Comparison of ENCODE assay signal across 1 mouse cellular context in the genomic region with DNA sequence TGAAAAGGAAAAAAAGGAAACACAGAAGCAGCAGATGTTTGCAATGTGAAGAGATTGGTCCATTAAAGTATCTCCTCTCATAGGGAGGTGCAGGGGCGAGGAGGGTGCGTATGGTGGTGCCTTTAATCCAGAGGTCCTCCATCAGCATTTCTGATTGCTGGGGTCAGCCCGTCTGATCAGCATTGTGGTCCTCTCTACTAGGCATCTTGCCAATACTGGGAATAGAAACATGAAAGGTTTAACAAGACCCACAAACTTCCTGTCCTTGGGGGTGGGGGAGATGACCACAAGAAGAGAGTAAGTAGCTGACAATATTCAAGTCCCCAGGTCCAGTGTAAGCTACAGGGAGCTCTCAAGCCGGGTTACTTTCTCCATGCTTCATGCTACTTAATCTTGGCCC.
TF ChIP-seq lines count a peak whose summit lies in the region.

No protein-coding gene starts in this region.

TF ChIP-seq in CH12.LX, 34 proteins besides CTCF, POLR2A, EP300 and RAD21 (continued from another document):
- TF ChIP-seq MYC (IDR thresholded peaks at IDR 0.05; ENCODE audit: low read depth, low read length): 0 out of 2 replicates have a peak, but pooled peaks have one; percentile 7
- no peak for TF ChIP-seq PAX5 (IDR thresholded peaks at IDR 0.05; ENCODE audit: low read length)
- no peak for TF ChIP-seq IRF4 (IDR thresholded peaks at IDR 0.05; ENCODE audit: low read depth, low read length)
- TF ChIP-seq ETS1 (conservative IDR thresholded peaks at IDR 0.05; ENCODE audit: low read depth, low read length): no peak
- no peak for TF ChIP-seq POLR2AphosphoS2 (IDR thresholded peaks at IDR 0.05; ENCODE audit: low read depth, low read length)
TF ChIP-seq in CH12.LX: peak in this region for 1.
